Mouse (Mus musculus) small intestine, adult 2 months (tissue): Measurements from ENCODE around the gene T. TPM values are rescaled to one million over a fixed set of nuclear protein-coding genes. Genes with fewer than 3 reads are reported as not detected.

ENCODE experiments used
- H3K27ac ChIP-seq: fragments of 200-500 bp; 2 replicates; pipeline ENCODE4 v1.5.1; 2012; ENCODE audit warnings: low read depth, low read length, control low read depth, inconsistent platforms; ENCODE audit not compliant: insufficient read depth
- H3K27me3 ChIP-seq: fragments of 200-500 bp; 2 replicates; pipeline ENCODE4 v1.6.1; 2012; ENCODE audit warnings: mild to moderate bottlenecking, moderate library complexity, low read length, inconsistent platforms; ENCODE audit not compliant: control insufficient read depth, insufficient read depth
- H3K36me3 ChIP-seq: fragments of 200-500 bp; 2 replicates; pipeline ENCODE4 v1.6.1; 2012; ENCODE audit warnings: mild to moderate bottlenecking, low read length, control low read depth, inconsistent platforms; ENCODE audit not compliant: control insufficient read depth, insufficient read depth
- H3K4me1 ChIP-seq: fragments of 200-500 bp; 2 replicates; pipeline ENCODE4 v1.6.1; 2012; ENCODE audit warnings: low read length, inconsistent platforms, mixed read lengths; ENCODE audit not compliant: control insufficient read depth, insufficient read depth, insufficient read length
- H3K4me3 ChIP-seq: fragments of 200-500 bp; 2 replicates; pipeline ENCODE4 v1.5.1; 2012; ENCODE audit warnings: low read depth, mild to moderate bottlenecking, control low read depth, inconsistent platforms, low read length, moderate library complexity
- CTCF ChIP-seq: fragments of 200-500 bp; IDR thresholded peaks from 2 replicates; pipeline ENCODE4 v1.5.1; 2012; ENCODE audit warnings: low read depth, mild to moderate bottlenecking, control low read depth, inconsistent platforms, low read length, moderate library complexity, mixed read lengths; ENCODE audit not compliant: insufficient replicate concordance, insufficient read length; ENCODE audit errors: extremely low read depth
- POLR2A ChIP-seq: fragments of 200-500 bp; IDR thresholded peaks from 2 replicates; pipeline ENCODE4 v1.6.1; 2012; ENCODE audit warnings: low read depth, mild to moderate bottlenecking, control low read depth, inconsistent platforms, low read length, moderate library complexity
- WGBS: fragments of 180-500 bp; shearing (Covaris S2); methylation state at CpG from one replicate; pipeline ENCODE4 v1.1.7; 2018; 5-methylcytosine and 5-hydroxymethylcytosine counted together
- polyA plus RNA-seq: library from polyadenylated mRNA; depleted of rRNA; stranded (reverse); fragments of >200 nt; gene quantifications from 2 replicates; pipeline ENCODE4 v1.2.3, GENCODE M21; 2012

The T gene
- polyA plus RNA-seq, 1 experiment, result not detected

DNA sequence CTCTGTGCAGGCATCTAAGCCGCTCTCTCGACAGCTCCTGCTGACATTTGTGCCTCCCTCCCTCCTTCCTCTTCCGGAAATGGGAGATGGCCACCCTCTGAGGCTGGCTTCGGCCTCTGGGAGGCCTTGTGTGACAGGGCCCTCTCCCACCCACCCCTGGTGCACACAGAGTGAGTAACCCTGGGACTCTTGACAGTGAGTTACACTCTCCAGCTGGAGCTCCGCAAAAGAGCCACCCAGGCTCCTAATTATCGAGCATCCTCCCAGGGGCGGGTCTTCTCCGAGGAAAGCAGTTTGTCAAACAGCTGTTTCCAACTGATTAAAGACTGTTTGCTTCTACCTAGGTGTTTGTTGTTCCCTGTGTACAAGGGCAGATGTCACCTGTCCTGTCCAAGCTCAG, 18.7 kb upstream of the T start:
- no peaks in the 10 kb centered on the region for H3K36me3 ChIP-seq
- H3K27ac ChIP-seq, result no peak overlapping the region
- 58% methylated on average over 8 of the region's 8 CpGs for WGBS
- peaks cover 3% of the 10 kb centered on the region; the same call in 1 of the 2 replicates for H3K4me1 ChIP-seq
- H3K27me3 ChIP-seq, result no peaks in the 10 kb centered on the region
- H3K4me3 ChIP-seq, result no peak overlapping the region
- no peak for TF ChIP-seq POLR2A
- no peak for TF ChIP-seq CTCF

DNA sequence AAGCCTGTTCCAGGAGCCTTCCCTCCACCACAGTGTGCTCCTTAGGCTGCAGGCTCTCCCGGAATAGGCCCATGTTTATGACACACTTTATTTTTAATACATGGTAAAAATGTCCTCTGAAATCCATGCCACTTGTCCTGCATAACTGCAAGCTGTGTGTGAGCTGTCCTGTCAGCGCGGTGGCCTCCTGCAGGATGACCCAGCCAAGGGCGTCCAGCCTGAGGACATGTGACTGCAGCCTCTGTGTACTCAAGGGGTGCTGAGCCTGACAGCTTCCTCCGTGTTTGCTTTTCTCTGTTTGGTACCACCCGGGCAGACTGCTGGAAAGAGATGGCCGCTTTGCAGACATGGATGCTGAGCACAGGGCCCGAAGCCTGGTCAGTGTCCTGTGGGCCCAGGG, 17.4 kb upstream of the T start:
- WGBS, result 78% methylated on average over 8 of the region's 8 CpGs
- Histone ChIP-seq H3K36me3 (no peaks in the 10 kb centered on the region), H3K4me3 (no peak overlapping the region), H3K27ac (no peak overlapping the region), H3K27me3 (no peaks in the 10 kb centered on the region), H3K4me1 (peaks cover 3% of the 10 kb centered on the region; the same call in 1 of the 2 replicates)
- TF ChIP-seq POLR2A, result no peak
- TF ChIP-seq CTCF, result no peak

DNA sequence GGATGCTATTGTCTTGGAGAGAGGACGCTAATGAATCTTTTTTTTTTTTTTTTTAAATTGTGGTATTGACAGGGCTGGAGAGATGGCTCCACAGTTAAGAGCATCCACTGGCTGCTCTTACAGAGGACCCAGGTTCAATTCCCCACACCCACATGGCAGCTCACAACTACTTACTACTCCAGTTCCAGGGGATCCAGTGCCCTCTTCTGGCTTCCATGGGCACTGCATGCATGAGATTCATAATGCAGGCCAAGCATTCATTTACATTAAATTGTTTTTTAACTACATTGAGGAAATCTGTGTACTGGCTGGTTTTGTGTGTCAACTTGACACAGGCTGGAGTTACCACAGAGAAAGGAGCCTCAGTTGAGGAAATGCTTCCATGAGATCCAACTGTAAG, 13.5 kb upstream of the T start:
- H3K4me1 ChIP-seq, result no peaks in the 10 kb centered on the region
- no peak for TF ChIP-seq POLR2A
- TF ChIP-seq CTCF, result no peak
- no peaks in the 10 kb centered on the region for H3K27me3 ChIP-seq
- 84% methylated on average over 1 of the region's 1 CpGs for WGBS
- H3K36me3 ChIP-seq, result no peaks in the 10 kb centered on the region
- no peak overlapping the region for H3K4me3 ChIP-seq
- H3K27ac ChIP-seq, result no peak overlapping the region

DNA sequence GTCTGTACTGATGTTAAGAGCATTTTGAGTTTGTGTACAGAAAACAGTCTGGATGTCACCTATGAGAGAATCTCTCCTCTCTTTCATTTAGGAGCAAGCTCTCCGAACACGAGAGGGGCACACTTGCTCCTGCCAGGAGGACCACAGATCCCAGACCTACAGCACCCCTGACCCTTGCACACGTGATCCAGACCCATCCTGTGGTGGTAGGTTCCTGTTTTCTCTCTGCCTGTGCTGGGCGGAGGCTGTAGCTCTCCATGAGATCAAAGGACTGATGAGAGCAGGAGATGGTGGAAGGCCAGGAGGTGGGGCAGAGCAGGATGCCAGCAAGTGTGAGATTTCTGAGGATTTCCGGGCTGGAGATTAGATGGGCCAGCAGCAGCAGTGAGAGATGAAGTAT, 12.7 kb upstream of the T start:
- Histone ChIP-seq H3K4me1 (no peaks in the 10 kb centered on the region), H3K27me3 (no peaks in the 10 kb centered on the region), H3K36me3 (no peaks in the 10 kb centered on the region), H3K27ac (no peak overlapping the region), H3K4me3 (no peak overlapping the region)
- 31% methylated on average over 5 of the region's 5 CpGs for WGBS
- TF ChIP-seq POLR2A (no peak), CTCF (no peak)

DNA sequence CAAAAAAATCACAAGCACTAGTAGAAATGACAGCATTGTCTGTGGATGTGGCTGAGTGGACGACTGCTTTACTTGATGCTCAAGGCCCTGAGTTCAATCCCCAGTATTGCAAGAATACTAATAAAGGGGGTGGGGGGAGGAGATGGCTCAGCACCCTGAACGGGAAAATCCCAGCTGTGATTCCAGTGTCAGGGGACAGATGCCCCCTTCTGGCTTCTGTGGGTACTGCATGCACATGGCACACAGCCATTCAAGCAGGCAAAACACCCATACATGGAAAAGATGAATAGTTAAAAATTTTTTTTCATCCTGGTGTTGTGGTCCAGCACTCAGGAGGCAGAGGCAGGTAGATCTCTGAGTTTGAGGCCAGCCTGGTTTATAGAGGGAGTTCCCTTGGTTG, 10.9 kb upstream of the T start:
- no peak for TF ChIP-seq POLR2A
- peak; percentile 63; the same call in 1 of the 2 replicates for TF ChIP-seq CTCF
- no peak overlapping the region for H3K4me3 ChIP-seq
- H3K27me3 ChIP-seq, result no peaks in the 10 kb centered on the region
- H3K36me3 ChIP-seq, result no peaks in the 10 kb centered on the region
- H3K4me1 ChIP-seq, result no peaks in the 10 kb centered on the region
- no peak overlapping the region for H3K27ac ChIP-seq
- 50% methylated on average over 2 of the region's 2 CpGs for WGBS

DNA sequence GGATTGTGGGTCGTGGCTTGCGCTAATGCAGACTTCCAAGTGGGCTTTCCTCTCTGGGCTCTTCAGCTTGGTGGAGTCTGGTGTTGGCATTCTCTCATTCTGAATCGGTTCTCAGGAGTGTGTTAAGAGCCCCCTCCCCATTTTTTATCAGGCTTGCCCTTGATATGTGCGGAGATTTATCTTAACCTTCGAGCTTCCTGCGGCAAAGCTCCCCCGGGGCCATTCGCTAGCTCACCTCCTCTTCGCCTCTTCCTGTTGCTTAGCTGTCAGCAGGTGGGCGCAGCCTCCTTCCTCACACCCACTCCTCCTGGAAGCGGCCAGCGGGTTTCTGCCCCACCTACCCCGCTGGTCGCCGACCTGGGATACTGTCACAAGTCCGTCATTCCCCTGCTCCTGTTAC, 4.8 kb upstream of the T start:
- no peak overlapping the region for H3K27ac ChIP-seq
- peaks cover 28% of the 10 kb centered on the region for H3K27me3 ChIP-seq
- 2% methylated on average over 16 of the region's 16 CpGs for WGBS
- H3K36me3 ChIP-seq, result no peaks in the 10 kb centered on the region
- H3K4me3 ChIP-seq, result no peak overlapping the region
- no peak for TF ChIP-seq CTCF
- TF ChIP-seq POLR2A, result no peak
- no peaks in the 10 kb centered on the region for H3K4me1 ChIP-seq

DNA sequence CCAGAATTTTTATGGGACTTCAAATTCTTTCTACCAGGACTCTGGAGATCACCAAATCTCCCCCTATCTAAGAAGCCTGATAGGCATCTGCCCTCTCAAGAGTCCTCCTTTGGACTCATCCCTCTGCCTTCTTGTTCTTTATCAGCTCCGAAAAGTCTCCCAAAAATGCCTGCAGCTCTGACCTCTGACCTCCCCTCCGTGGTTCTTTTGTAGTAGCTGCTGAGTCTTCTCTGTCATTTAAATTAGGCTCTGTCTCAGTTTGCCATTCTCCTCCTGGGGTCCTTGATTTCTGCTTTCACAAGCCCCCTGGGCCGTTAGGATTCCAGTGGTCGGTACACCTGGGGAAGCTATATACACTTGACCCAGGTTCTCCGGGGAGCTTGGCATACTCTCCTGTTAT, 4.3 kb upstream of the T start:
- Histone ChIP-seq H3K27me3 (peaks cover 30% of the 10 kb centered on the region), H3K4me3 (no peak overlapping the region), H3K27ac (no peak overlapping the region), H3K36me3 (no peaks in the 10 kb centered on the region), H3K4me1 (no peaks in the 10 kb centered on the region)
- WGBS, result 9% methylated on average over 5 of the region's 5 CpGs
- no peak for TF ChIP-seq POLR2A
- TF ChIP-seq CTCF, result no peak

DNA sequence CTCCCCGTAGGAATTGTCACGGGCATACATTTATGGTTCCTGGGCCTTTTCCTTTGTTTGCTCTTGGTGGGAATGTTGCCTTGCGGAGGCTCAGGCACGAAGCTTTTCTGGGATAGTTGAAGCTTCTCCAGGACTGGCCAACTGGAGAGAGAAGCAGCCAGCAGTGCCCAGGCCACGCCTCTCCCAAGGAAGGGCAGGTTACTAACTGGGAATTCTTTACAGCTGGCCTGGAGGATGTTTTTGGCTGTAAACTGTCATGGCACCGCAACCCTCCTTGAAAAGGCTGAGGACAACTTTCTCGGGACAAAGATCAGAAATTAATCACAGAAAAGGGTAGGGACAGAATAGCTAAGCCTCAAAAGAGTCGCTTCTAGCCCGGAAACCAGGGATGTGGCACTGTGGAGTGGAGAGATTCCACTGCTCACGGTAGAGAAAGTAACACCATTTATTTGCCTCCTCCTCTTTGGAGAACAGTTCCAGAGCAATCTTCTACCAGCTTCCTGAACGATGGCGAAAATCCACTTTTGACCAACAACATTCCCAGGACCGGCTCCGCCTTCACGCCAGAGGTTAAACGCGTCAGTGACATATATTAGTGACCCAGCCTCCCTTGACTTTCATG, 1.9 kb upstream of the T start:
- H3K27ac ChIP-seq, result no peak overlapping the region
- peaks cover 34% of the 10 kb centered on the region for H3K27me3 ChIP-seq
- 4% methylated on average over 17 of the region's 17 CpGs for WGBS
- no peaks in the 10 kb centered on the region for H3K4me1 ChIP-seq
- H3K4me3 ChIP-seq, result no peak overlapping the region
- no peaks in the 10 kb centered on the region for H3K36me3 ChIP-seq
- TF ChIP-seq POLR2A, result no peak
- TF ChIP-seq CTCF, result no peak
